Mouse (Mus musculus): ENCODE data around the gene Bcat1.

The Bcat1 gene

GRCm38 (mm10) chr6:145022349-145022748 is 53.6 kb downstream of the Bcat1 start:
- in situ Hi-C loops (cut with MboI; ENCODE audit: unreplicated experiment in 2 of 2) = loop anchor here (5.0 to 25.0 kb wide), 4 partner anchors 55 to 790 kb away; partner anchors contain the start of gene Bcat1 (in 1 of the 2)

- in situ Hi-C loops (cut with MboI; ENCODE audit: unreplicated experiment in 2 of 2) = loop anchor here (5.0 to 25.0 kb wide), 4 partner anchors 57 to 792 kb away; partner anchors contain the start of gene Bcat1 (in 1 of the 2)
These were observed 55.4 kb downstream of the Bcat1 start for GRCm38 (mm10) chr6:145020553-145020952.

DNA sequence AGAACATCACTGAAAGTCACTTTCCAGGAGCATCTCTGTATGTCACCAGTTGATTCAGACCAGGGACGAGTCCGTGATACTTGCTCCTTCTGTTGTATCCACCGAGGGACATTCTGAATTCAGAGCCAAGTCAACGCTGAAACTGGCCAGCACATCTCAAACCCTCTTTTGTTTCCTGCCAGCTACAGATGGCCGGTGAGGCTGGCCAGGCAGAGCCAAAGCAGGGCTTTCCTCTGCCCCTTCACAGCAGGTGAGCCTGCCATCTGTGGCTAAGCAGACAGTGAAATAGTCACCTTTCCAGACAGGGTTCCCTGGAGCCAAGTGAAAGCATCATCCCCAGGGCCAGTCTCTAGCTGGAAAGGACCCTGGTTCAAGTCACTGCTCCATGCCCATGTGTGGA is 57.7 kb downstream of the Bcat1 start:
- in situ Hi-C loops (cut with MboI; ENCODE audit: unreplicated experiment in 2 of 2) = loop anchor here (10.0 to 25.0 kb wide), 2 partner anchors 327 to 794 kb away; no protein-coding TSS in a partner anchor

DNA sequence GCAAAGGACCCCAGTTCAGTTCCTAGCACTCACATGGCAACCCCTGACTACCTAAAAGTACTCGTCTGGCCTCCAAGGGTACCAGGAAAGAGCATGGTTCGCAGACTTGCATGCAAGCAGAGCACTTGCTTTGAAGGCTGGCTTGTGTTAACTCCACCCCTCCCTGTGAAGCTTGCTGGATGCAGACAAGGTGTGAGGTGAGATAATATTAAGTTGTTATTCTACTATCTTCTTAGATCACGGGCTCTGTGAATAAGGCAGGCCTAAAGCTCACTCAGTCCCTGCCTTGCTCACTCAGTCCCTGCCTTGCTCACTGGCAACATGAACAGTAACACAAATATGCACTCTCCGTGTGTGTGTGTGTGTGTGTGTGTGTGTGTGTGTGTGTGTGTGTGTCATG is 58.5 kb downstream of the Bcat1 start:
- in situ Hi-C loops (cut with MboI; ENCODE audit: unreplicated experiment in 2 of 2) = loop anchor here (10.0 to 25.0 kb wide), 2 partner anchors 327 to 795 kb away; no protein-coding TSS in a partner anchor

DNA sequence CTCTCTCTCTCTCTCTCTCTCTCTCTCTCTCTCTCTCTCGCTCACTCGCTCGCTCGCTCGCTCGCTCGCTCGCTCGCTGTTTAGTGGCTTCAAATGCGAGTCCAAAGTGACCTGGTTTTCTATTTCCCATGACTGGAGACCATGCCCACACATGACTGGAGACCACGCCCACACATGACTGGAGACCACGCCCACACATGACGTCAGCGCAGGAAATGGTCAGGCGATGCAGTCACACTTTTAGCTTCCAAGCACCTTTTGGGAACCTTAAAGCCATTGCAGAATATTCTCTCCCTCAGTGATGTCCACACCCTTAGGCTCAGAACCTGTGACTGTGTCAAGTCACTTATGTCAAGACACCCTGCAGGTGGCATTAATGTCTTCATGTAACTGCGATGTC is 59.3 kb downstream of the Bcat1 start:
- in situ Hi-C loops (cut with MboI; ENCODE audit: unreplicated experiment in 2 of 2) = loop anchor here (10.0 to 25.0 kb wide), 2 partner anchors 328 to 796 kb away; no protein-coding TSS in a partner anchor

DNA sequence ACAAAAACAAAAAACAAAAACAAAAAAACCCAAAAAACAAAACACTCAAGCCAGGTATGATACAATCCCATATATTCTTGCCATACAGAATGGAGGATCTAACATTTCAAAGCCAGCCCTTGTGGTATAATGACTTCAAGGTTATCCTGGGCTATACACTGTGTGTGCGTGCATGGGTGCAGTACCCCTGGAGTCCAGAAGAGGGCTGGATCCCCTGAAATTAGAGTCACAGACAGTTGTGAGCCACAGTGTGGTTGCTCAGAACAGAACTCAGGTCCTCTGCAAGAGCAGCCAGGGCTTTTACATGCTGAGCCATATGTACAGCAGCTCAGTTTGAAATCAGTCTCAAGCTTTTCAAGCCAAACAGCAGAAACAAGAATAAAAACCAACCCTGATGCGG is 61.0 kb downstream of the Bcat1 start:
- in situ Hi-C loops (cut with MboI; ENCODE audit: unreplicated experiment in 2 of 2) = loop anchor here (10.0 to 25.0 kb wide), 2 partner anchors 330 to 797 kb away; no protein-coding TSS in a partner anchor

DNA sequence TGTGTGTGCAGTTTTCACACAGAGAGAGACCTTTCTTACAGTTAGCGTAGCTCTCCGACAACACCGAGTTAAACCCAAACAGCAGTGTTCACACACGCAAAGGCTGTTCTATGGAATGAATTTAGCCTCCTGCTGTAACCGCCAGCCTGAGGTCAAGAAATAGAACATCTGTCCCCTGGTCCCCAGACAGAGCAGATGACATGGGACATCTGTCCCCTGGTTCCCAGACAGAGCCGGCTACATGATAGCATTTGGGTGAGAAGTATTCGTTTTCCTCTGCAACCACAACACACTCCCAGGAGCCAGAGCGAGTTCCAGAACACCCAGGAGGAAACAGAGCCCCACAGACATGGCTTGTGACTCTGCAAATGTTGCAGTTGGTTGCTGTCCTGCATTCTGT is 63.3 kb downstream of the Bcat1 start:
- in situ Hi-C loops (cut with MboI; ENCODE audit: unreplicated experiment in 2 of 2) = loop anchor here (10.0 to 25.0 kb wide), 2 partner anchors 332 to 800 kb away; no protein-coding TSS in a partner anchor

DNA sequence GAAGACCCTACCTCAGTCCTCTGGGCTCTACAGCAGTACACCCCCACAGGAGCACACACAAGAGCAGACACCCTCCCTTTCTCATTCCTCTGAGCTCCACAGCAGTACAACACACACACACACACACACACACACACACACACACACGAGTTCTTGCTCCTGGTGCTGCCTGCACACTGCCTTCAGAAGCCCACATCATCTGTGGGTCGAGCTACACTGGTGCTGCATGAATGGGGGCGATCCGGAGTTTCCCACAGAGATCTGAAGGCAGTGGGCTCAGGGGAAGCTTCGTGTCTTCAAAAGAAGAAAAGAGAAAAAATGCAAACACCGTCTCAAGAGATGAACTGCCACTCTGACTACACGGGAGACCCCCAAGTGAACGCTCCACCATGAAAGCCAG is 64.8 kb downstream of the Bcat1 start:
- in situ Hi-C loops (cut with MboI; ENCODE audit: unreplicated experiment in 2 of 2) = loop anchor here (10.0 to 25.0 kb wide), 2 partner anchors 334 to 801 kb away; no protein-coding TSS in a partner anchor

- in situ Hi-C loops (cut with MboI; ENCODE audit: unreplicated experiment in 2 of 2) = loop anchor here (10.0 to 25.0 kb wide), 2 partner anchors 335 to 802 kb away; no protein-coding TSS in a partner anchor
These were observed 65.8 kb downstream of the Bcat1 start for GRCm38 (mm10) chr6:145009859-145010818.

GRCm38 (mm10) chr6:145003459-145003858 is 72.5 kb downstream of the Bcat1 start:
- in situ Hi-C loops (cut with MboI; ENCODE audit: unreplicated experiment in 2 of 2) = loop anchor here in 1 of 2 experiments (25.0 kb wide), 1 partner anchor 809 kb away; no protein-coding TSS in a partner anchor

GRCm38 (mm10) chr6:145002094-145002936 is 73.7 kb downstream of the Bcat1 start:
- in situ Hi-C loops (cut with MboI; ENCODE audit: unreplicated experiment in 2 of 2) = loop anchor here in 1 of 2 experiments (25.0 kb wide), 1 partner anchor 810 kb away; no protein-coding TSS in a partner anchor

DNA sequence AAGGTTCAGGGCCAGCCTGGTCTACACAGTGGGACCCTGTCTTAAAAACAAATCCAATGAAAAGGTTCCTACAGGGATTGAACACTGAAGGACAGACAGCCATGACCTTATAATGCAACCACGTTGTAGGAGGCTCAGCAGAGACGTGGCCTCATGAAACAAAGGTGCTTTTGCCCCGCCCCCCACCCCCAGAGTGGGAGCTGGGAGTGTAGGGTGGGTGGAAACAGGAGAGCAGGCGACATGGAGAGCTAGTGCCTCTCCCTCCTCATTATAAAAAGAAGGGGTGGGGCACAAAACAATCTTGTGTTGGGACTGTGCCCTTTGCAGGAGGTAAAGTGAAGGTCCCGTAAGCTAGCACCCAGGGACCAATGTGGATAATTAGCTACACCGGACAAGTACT is 74.5 kb downstream of the Bcat1 start:
- in situ Hi-C loops (cut with MboI; ENCODE audit: unreplicated experiment in 2 of 2) = loop anchor here in 1 of 2 experiments (25.0 kb wide), 1 partner anchor 811 kb away; no protein-coding TSS in a partner anchor

DNA sequence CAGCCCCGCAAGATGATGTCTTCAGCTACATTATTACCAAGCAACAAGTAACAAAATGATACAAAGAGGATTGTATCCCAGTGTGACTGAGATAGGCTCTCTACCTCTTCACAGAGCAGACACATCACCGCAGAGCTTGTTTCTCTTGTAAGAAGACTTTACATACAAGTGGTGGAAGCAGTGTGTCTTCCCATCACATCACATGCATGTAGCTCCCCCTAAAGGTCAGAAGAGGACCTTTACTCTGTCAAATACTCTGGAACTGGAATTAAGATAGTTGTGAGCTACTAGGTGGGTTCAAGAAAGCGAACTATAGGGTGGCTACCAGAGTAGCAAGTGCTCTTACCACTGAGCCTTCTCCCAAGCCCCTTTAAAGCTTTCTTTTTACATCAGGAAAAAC is 78.8 kb downstream of the Bcat1 start:
- in situ Hi-C loops (cut with MboI; ENCODE audit: unreplicated experiment in 2 of 2) = loop anchor here in 1 of 2 experiments (10.0 kb wide), 2 partner anchors 1622 to 1782 kb away; no protein-coding TSS in a partner anchor

GRCm38 (mm10) chr6:144992111-144992510 is 83.9 kb downstream of the Bcat1 start:
- in situ Hi-C loops (cut with MboI; ENCODE audit: unreplicated experiment in 2 of 2) = loop anchor here in 1 of 2 experiments (10.0 kb wide), 2 partner anchors 1617 to 1777 kb away; no protein-coding TSS in a partner anchor

DNA sequence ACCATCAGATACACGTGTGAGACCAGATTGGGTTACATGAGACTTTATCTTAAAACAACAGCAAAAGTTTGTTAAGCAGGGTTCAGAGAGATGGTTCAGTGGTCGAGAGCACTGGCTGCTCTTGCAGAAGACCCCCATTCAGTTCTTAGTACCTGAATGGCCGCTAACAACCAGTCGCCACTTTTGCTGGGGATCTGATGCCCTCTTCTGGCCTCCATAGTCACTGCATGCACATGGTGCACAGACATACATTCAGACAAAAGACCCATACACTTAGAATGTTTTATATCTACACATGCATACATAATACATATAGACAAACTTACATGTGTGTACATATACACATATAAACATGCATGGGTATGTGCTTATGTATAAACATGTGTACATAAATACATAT is 86.8 kb downstream of the Bcat1 start:
- in situ Hi-C loops (cut with MboI; ENCODE audit: unreplicated experiment in 2 of 2) = loop anchor here in 1 of 2 experiments (10.0 kb wide), 1 partner anchor 1774 kb away; no protein-coding TSS in a partner anchor

DNA sequence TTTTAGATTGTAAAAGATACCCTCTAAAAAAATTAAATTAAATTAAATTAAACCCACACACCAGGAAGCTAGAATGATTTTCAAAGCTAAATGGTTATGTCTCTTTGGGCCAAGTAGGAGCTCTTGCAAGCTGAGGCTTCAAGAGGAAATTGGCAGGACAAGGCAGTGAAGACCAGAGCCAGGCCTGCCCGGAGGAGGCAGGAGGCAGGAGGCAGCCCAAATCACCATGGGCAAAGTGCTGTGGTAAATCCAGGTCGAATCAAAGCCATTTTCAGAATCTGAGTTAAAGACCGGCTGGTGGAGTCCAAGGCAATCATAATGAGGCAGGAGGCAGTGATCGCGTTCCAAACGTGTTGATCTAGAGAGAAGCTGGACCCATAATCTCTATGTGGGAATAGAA is 88.3 kb downstream of the Bcat1 start:
- in situ Hi-C loops (cut with MboI; ENCODE audit: unreplicated experiment in 2 of 2) = loop anchor here in 1 of 2 experiments (10.0 kb wide), 1 partner anchor 1773 kb away; no protein-coding TSS in a partner anchor

- in situ Hi-C loops (cut with MboI; ENCODE audit: unreplicated experiment in 2 of 2) = loop anchor here in 1 of 2 experiments (10.0 kb wide), 1 partner anchor 1772 kb away; no protein-coding TSS in a partner anchor
These were observed 88.8 kb downstream of the Bcat1 start for GRCm38 (mm10) chr6:144987216-144987615.

GRCm38 (mm10) chr6:144984221-144984620 is 91.8 kb downstream of the Bcat1 start:
- in situ Hi-C loops (cut with MboI; ENCODE audit: unreplicated experiment in 2 of 2) = loop anchor here in 1 of 2 experiments (10.0 kb wide), 1 partner anchor 1769 kb away; no protein-coding TSS in a partner anchor

DNA sequence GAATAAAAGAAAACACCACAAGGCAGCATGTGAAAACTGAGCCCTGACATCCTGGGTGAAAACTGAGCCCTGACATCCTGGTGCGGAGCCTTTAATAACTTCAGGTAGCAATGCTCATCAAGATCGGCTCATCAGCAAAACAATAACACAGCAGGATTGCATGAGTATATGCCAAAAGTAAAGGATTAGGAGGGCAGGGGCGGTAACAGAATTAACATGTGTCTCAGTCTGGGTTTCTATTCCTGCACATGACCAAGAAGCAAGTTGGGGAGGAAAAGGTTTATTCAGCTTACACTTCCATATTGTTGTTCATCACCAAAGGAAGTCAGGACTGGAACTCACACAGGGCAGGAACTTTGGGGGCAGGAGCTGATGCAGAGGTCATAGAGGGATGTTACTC is 93.9 kb downstream of the Bcat1 start:
- in situ Hi-C loops (cut with MboI; ENCODE audit: unreplicated experiment in 2 of 2) = loop anchor here in 1 of 2 experiments (10.0 kb wide), 1 partner anchor 1767 kb away; no protein-coding TSS in a partner anchor

All from v-Abl transformed pro-B cells (cell line).